Mouse (Mus musculus): Measurements from ENCODE around the gene Hba-x.
"Not testable (repeated sequence)": the region's sequence is repeated elsewhere in the genome, so short reads cannot be mapped to it uniquely, and the experiment has no call there.

Gene Hba-x

GRCm38 (mm10) chr11:32297866-32298531 lies 21.8 kb downstream of the Hba-x start:
- no peak for TF ChIP-seq GATA4 (IDR thresholded peaks at IDR 0.05; ENCODE audit: insufficient replicate concordance, low read length)

GRCm38 (mm10) chr11:32298532-32298918 lies 22.3 kb downstream of the Hba-x start:
- no peak for TF ChIP-seq GATA4 (IDR thresholded peaks at IDR 0.05; ENCODE audit: insufficient replicate concordance, low read length)

GRCm38 (mm10) chr11:32299865-32300264 lies 23.7 kb downstream of the Hba-x start, which contains the start of gene Hbq1a:
Gene Hbq1a (plus strand): TSS chr11:32300069.
- TF ChIP-seq GATA4 (IDR thresholded peaks at IDR 0.05; ENCODE audit: insufficient replicate concordance, low read length), result not testable (repeated sequence)

GRCm38 (mm10) chr11:32300279-32301267 lies 24.4 kb downstream of the Hba-x start:
- TF ChIP-seq GATA4 (IDR thresholded peaks at IDR 0.05; ENCODE audit: insufficient replicate concordance, low read length), result no peak

GRCm38 (mm10) chr11:32301506-32301905 lies 25.3 kb downstream of the Hba-x start:
- TF ChIP-seq GATA4 (IDR thresholded peaks at IDR 0.05; ENCODE audit: insufficient replicate concordance, low read length), result no peak

GRCm38 (mm10) chr11:32302824-32303419 lies 26.7 kb downstream of the Hba-x start:
- TF ChIP-seq GATA4 (IDR thresholded peaks at IDR 0.05; ENCODE audit: insufficient replicate concordance, low read length), result no peak

GRCm38 (mm10) chr11:32303455-32303854 lies 27.3 kb downstream of the Hba-x start:
- TF ChIP-seq GATA4 (IDR thresholded peaks at IDR 0.05; ENCODE audit: insufficient replicate concordance, low read length), result no peak

- TF ChIP-seq GATA4 (IDR thresholded peaks at IDR 0.05; ENCODE audit: insufficient replicate concordance, low read length), result no peak
Measured at GRCm38 (mm10) chr11:32307006-32307405, 30.8 kb downstream of the Hba-x start.

GRCm38 (mm10) chr11:32309446-32309845 lies 33.2 kb downstream of the Hba-x start:
- no peak for TF ChIP-seq GATA4 (IDR thresholded peaks at IDR 0.05; ENCODE audit: insufficient replicate concordance, low read length)

GRCm38 (mm10) chr11:32309928-32310327 lies 33.7 kb downstream of the Hba-x start:
- no peak for TF ChIP-seq GATA4 (IDR thresholded peaks at IDR 0.05; ENCODE audit: insufficient replicate concordance, low read length)

- TF ChIP-seq GATA4 (IDR thresholded peaks at IDR 0.05; ENCODE audit: insufficient replicate concordance, low read length), result no peak
Measured at GRCm38 (mm10) chr11:32316009-32316408, 39.8 kb downstream of the Hba-x start.

- no peak for TF ChIP-seq GATA4 (IDR thresholded peaks at IDR 0.05; ENCODE audit: insufficient replicate concordance, low read length)
Measured at GRCm38 (mm10) chr11:32320507-32321195, 44.5 kb downstream of the Hba-x start.

GRCm38 (mm10) chr11:32321196-32321565 lies 45.0 kb downstream of the Hba-x start:
- TF ChIP-seq GATA4 (IDR thresholded peaks at IDR 0.05; ENCODE audit: insufficient replicate concordance, low read length), result no peak

GRCm38 (mm10) chr11:32324609-32325008 lies 48.4 kb downstream of the Hba-x start:
- no peak for TF ChIP-seq GATA4 (IDR thresholded peaks at IDR 0.05; ENCODE audit: insufficient replicate concordance, low read length)

Data from liver, adult (tissue).